Mouse (Mus musculus) hindbrain, embryonic 15.5 days (tissue): ENCODE results near the gene Olfr1357. TPM values are rescaled to one million over a fixed set of nuclear protein-coding genes. Genes with fewer than 3 reads are reported as not detected.

ENCODE experiments used
- ATAC-seq: fragments of 200-750 bp; cut with Nextera tagmentation; 2 replicates; pipeline ENCODE4 v1.8.0; 2017; ENCODE audit warnings: low read depth, moderate number of reproducible peaks, moderate TSS enrichment; ENCODE audit not compliant: low FRiP score
- H3K27ac ChIP-seq: fragments of 300-500 bp; sonication (generic); replicated peaks from 2 replicates; pipeline ENCODE4 v1.5.1; 2015; ENCODE audit warnings: mild to moderate bottlenecking, inconsistent platforms
- H3K27me3 ChIP-seq: fragments of 300-500 bp; sonication (generic); 2 replicates; pipeline ENCODE4 v1.6.1; 2015; ENCODE audit warnings: control low read depth, inconsistent platforms
- H3K36me3 ChIP-seq: fragments of 300-500 bp; sonication (generic); 2 replicates; pipeline ENCODE4 v1.6.1; 2015; ENCODE audit warnings: control low read depth, inconsistent platforms
- H3K4me1 ChIP-seq: fragments of 300-500 bp; sonication (generic); replicated peaks from 2 replicates; pipeline ENCODE4 v1.6.1; 2015; ENCODE audit warnings: control low read depth, inconsistent platforms
- H3K4me2 ChIP-seq: fragments of 300-500 bp; sonication (generic); 2 replicates; pipeline ENCODE4 v1.6.1; 2015; ENCODE audit warnings: moderate library complexity, mild to moderate bottlenecking, inconsistent platforms
- H3K4me3 ChIP-seq: fragments of 300-500 bp; sonication (generic); 2 replicates; pipeline ENCODE4 v1.5.1; 2015; ENCODE audit warnings: mild to moderate bottlenecking, inconsistent platforms
- H3K9ac ChIP-seq: fragments of 300-500 bp; sonication (generic); 2 replicates; pipeline ENCODE4 v1.6.1; 2015; ENCODE audit warnings: inconsistent platforms
- H3K9me3 ChIP-seq: fragments of 300-500 bp; sonication (generic); 2 replicates; pipeline ENCODE4 v1.6.1; 2016; ENCODE audit warnings: control low read depth, inconsistent platforms
- WGBS: fragments of 180-500 bp; shearing (Covaris S2); methylation state at CpG from one replicate; pipeline ENCODE4 v1.1.7; 2015; 5-methylcytosine and 5-hydroxymethylcytosine counted together
- polyA plus RNA-seq: library from polyadenylated mRNA; unstranded; fragments of >200 nt; fragmentation: Nextera tagmentation; extraction: Ambion mirVana; gene quantifications from 2 replicates; pipeline ENCODE4 v1.2.1, GENCODE M21; 2015

The Olfr1357 gene
- polyA plus RNA-seq, 1 experiment from 2014 or later = not detected

- WGBS = 95% methylated on average over 16 of the region's 16 CpGs
- Histone ChIP-seq H3K36me3 (peaks cover 9% of the 10 kb centered on the region; the same call in 1 of the 2 replicates), H3K4me1 (peaks cover 15% of the 10 kb centered on the region), H3K9ac (no peak overlapping the region), H3K9me3 (no peaks in the 10 kb centered on the region), H3K4me2 (no peak overlapping the region), H3K27me3 (no peaks in the 10 kb centered on the region), H3K4me3 (no peak overlapping the region), H3K27ac (no peak overlapping the region)
- ATAC-seq = no peak
Measured at GRCm38 (mm10) chr10:78576435-78577184, 41.3 kb downstream of the Olfr1357 start.

DNA sequence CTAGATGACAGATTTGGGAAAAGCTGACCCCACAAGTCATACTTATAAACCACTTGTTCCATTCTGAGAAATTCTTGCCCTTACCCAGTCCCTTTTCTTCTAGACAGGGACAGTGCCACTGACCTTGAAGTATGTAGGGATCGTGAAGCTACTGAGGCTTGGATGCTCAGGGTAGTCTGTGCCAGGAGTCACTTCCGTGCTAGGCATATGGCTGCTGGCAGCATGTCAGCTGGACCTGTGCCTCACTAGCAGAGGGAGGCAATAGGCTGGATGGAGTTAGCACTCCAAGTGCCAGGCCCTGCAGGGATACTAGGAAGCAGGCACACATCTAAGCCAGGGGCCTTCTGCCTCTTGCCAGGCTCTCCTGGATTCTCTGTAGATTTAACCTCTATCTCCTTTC, 42.2 kb downstream of the Olfr1357 start:
- Histone ChIP-seq H3K9me3 (no peaks in the 10 kb centered on the region), H3K27me3 (no peaks in the 10 kb centered on the region), H3K4me1 (peaks cover 15% of the 10 kb centered on the region), H3K4me2 (peak overlapping the region; percentile 65), H3K4me3 (peak overlapping the region; percentile 57; the same call in 1 of the 2 replicates), H3K9ac (no peak overlapping the region), H3K36me3 (peaks cover 5% of the 10 kb centered on the region; the same call in 1 of the 2 replicates), H3K27ac (peak overlapping the region; percentile 88; the same call in 1 of the 2 replicates)
- 48% methylated on average over 2 of the region's 2 CpGs for WGBS
- ATAC-seq = no peak

DNA sequence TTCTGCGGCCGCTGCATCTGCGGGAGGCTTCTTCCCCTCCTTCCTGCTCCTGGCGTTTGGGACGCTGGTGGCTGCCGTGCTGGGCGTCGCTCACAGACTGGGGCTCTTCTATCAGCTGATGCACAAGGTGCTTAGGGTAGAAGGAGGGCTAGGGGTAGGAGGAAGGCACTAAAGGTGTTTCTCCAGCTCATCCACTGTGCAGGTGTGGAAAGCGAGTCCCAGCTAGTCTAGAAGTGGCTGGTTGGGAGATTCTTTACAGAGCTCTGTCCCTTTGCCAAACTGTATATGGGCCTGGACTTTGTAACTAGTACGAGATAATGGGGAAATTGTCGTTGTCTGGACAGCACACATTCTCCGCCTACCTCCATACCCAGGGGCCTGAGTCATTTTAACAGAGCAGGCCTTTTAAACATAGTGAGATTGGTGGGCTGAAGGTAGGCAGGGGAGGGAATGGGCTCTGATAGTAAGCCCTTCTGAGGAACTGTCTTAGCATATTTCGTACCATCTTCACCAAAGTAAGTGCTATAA, 42.7 kb downstream of the Olfr1357 start:
- ATAC-seq = peak; percentile 54
- Histone ChIP-seq H3K36me3 (peaks cover 5% of the 10 kb centered on the region; the same call in 1 of the 2 replicates), H3K4me2 (peak overlapping the region; percentile 65), H3K9ac (peak overlapping the region; percentile 56), H3K27me3 (no peaks in the 10 kb centered on the region), H3K9me3 (no peaks in the 10 kb centered on the region), H3K27ac (peak overlapping the region; percentile 88), H3K4me1 (peaks cover 15% of the 10 kb centered on the region), H3K4me3 (peak overlapping the region; percentile 57)
- 17% methylated on average over 13 of the region's 13 CpGs for WGBS

DNA sequence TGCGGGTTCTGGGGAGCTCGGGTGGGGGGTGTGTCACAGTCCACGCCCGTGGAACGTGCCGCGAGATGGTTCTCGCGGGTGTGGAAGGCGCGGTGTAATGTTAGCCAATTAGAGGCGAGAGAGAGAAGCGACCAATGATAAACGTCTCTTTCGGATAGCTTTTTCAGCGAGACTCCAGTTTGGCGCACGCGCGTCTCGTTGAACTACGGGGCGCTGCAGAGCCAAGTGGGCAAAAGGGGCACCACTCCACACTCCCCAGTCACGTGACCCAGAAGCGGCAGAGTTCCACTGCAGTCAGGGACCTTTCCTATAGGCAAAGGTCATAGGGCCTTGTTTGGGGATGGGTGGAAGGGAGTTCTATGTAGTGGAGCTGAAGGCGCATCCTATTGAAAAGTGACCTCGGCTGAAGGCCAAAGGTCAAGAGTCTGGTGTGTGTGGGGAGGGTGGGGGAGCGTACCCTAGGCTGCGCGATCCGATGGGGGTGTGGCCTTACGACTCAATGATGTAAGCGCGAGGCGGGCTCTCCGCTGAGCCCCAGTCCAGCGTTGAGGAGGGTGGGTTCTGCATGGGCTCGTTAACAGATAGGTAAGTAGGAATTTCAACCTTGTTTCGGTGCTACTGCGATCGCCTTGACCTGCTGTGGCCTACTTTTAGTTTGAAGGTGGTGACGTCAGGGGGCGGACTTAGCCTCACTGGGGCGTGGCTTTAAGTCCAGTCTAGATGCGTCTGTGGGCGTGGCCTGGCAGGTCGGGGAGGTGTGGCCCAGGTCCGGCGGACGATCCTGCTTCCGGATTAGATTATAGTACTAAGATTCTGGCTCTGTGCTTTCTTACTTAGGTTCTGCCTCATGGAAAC, 43.4 kb downstream of the Olfr1357 start, which contains the start of gene Ilvbl:
Gene Ilvbl, plus strand, starts transcription at position 97 of the 855 bp plus-strand sequence.
- peak within 1 kb of the TSS; percentile 57 for H3K4me3 ChIP-seq
- H3K27me3 ChIP-seq = no peaks in the 10 kb centered on the region
- H3K27ac ChIP-seq = peak within 1 kb of the TSS; percentile 88
- peaks cover 15% of the 10 kb centered on the region for H3K4me1 ChIP-seq
- peak within 1 kb of the TSS; percentile 56 for H3K9ac ChIP-seq
- peak; percentile 93 for ATAC-seq
- H3K9me3 ChIP-seq = no peaks in the 10 kb centered on the region
- under 1% methylated on average over 51 of the region's 51 CpGs for WGBS
- peaks cover 1% of the 10 kb centered on the region; the same call in 1 of the 2 replicates for H3K36me3 ChIP-seq
- H3K4me2 ChIP-seq = peak within 1 kb of the TSS; percentile 65

DNA sequence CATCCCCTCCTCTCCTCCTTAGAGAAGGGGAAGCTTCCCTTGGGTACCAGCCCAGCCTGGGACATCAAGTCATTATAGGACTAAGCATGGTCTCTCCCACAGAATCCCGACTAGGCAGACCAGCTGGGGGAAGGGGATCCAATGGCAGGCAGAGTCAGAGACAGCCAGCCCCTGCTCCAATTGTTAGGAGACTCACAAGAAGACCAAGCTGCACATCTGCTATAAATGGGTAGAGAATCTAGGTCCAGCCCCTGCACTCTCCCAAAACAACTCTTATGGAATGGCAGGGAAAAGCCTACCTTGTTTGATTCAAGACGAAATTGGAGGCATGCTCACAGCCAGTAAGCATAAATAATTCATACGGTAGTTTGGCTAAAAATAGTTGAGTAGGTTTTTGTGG, 44.6 kb downstream of the Olfr1357 start:
- peaks cover 15% of the 10 kb centered on the region for H3K4me1 ChIP-seq
- WGBS = 68% methylated on average over 3 of the region's 3 CpGs
- no peak for ATAC-seq
- H3K27ac ChIP-seq = no peak overlapping the region
- H3K9ac ChIP-seq = no peak overlapping the region
- H3K36me3 ChIP-seq = no peaks in the 10 kb centered on the region
- H3K9me3 ChIP-seq = no peaks in the 10 kb centered on the region
- no peak overlapping the region for H3K4me2 ChIP-seq
- H3K27me3 ChIP-seq = no peaks in the 10 kb centered on the region
- H3K4me3 ChIP-seq = no peak overlapping the region

GRCm38 (mm10) chr10:78570897-78571296, 47.0 kb downstream of the Olfr1357 start:
- Histone ChIP-seq H3K36me3 (no peaks in the 10 kb centered on the region), H3K4me2 (no peak overlapping the region), H3K9ac (no peak overlapping the region), H3K4me1 (peaks cover 12% of the 10 kb centered on the region), H3K4me3 (no peak overlapping the region), H3K9me3 (no peaks in the 10 kb centered on the region), H3K27ac (no peak overlapping the region), H3K27me3 (no peaks in the 10 kb centered on the region)
- WGBS = 55% methylated on average over 2 of the region's 2 CpGs
- ATAC-seq = no peak

GRCm38 (mm10) chr10:78570416-78570815, 47.5 kb downstream of the Olfr1357 start:
- Histone ChIP-seq H3K4me1 (peaks cover 7% of the 10 kb centered on the region), H3K4me3 (no peak overlapping the region), H3K9ac (no peak overlapping the region), H3K4me2 (no peak overlapping the region), H3K27ac (no peak overlapping the region), H3K36me3 (no peaks in the 10 kb centered on the region), H3K9me3 (no peaks in the 10 kb centered on the region), H3K27me3 (no peaks in the 10 kb centered on the region)
- ATAC-seq = no peak
- WGBS = 69% methylated on average over 6 of the region's 6 CpGs

DNA sequence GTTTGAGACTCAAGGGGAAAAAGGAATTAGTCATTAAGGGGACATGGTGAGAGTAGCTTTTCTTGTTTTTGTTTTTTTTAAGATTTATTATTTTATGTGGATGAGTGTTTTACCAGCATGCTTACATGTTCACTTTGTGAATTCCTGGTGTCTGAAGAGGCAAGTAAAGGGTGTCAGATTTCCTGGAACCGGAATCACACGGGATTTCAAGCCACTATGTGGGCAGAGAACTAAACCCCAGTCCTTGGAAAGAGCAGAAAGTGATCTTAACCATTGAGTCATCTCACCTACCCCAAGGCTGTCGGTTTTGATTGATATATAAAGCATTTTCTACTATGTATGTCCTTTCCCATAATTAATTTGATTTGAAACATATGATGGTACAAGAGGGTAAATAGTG, 48.2 kb downstream of the Olfr1357 start:
- Histone ChIP-seq H3K27ac (no peak overlapping the region), H3K27me3 (no peaks in the 10 kb centered on the region), H3K9ac (no peak overlapping the region), H3K9me3 (no peaks in the 10 kb centered on the region), H3K4me3 (no peak overlapping the region), H3K4me1 (0 out of 2 replicates have a peak, but pooled peaks cover 2% of the 10 kb centered on the region), H3K4me2 (no peak overlapping the region), H3K36me3 (no peaks in the 10 kb centered on the region)
- no peak for ATAC-seq
- WGBS = 67% methylated on average over 3 of the region's 3 CpGs

- ATAC-seq = no peak
- Histone ChIP-seq H3K4me3 (no peak overlapping the region), H3K27ac (no peak overlapping the region), H3K36me3 (no peaks in the 10 kb centered on the region), H3K9me3 (no peaks in the 10 kb centered on the region), H3K27me3 (no peaks in the 10 kb centered on the region), H3K4me2 (no peak overlapping the region), H3K4me1 (0 out of 2 replicates have a peak, but pooled peaks cover 2% of the 10 kb centered on the region), H3K9ac (no peak overlapping the region)
- WGBS = 79% methylated on average over 3 of the region's 3 CpGs
Measured at GRCm38 (mm10) chr10:78569191-78569590, 48.7 kb downstream of the Olfr1357 start.

GRCm38 (mm10) chr10:78565070-78565469, 52.8 kb downstream of the Olfr1357 start:
- Histone ChIP-seq H3K4me3 (no peak overlapping the region), H3K36me3 (no peaks in the 10 kb centered on the region), H3K27ac (no peak overlapping the region), H3K27me3 (no peaks in the 10 kb centered on the region), H3K9me3 (no peaks in the 10 kb centered on the region), H3K4me2 (no peak overlapping the region), H3K4me1 (no peaks in the 10 kb centered on the region), H3K9ac (no peak overlapping the region)
- ATAC-seq = no peak
- WGBS = 88% methylated on average over 1 of the region's 1 CpGs
